Mouse (Mus musculus): ENCODE data around the gene Ankrd44.

Gene Ankrd44

DNA sequence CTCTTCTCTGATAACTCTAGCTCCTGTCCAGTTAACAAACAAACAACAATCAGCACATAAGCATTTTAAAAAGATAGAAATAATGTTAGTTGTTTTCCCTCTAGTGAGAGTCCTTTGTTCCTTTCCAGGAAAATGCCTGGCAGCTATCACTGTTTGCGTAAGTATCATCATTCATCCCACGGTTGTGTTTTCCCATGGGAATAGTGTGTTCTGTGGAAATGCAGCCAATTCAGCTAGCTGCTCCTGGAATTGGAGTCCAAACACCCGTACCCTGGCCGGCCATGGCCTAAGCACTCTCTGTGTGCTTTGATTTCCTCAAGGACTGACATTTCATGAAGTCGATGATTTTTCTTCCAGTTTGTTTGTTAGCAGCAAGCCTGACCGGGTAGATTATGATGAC is 311.2 kb downstream of the Ankrd44 start:
- DNase-seq (ENCODE audit: low spot score) = no peak

GRCm38 (mm10) chr1:54612344-54612743 is 313.8 kb downstream of the Ankrd44 start:
- DNase-seq (ENCODE audit: low spot score) = no peak

GRCm38 (mm10) chr1:54611891-54612290 is 314.3 kb downstream of the Ankrd44 start:
- no peak for DNase-seq (ENCODE audit: low spot score)

GRCm38 (mm10) chr1:54606936-54607335 is 319.3 kb downstream of the Ankrd44 start:
- no peak for DNase-seq (ENCODE audit: low spot score)

DNA sequence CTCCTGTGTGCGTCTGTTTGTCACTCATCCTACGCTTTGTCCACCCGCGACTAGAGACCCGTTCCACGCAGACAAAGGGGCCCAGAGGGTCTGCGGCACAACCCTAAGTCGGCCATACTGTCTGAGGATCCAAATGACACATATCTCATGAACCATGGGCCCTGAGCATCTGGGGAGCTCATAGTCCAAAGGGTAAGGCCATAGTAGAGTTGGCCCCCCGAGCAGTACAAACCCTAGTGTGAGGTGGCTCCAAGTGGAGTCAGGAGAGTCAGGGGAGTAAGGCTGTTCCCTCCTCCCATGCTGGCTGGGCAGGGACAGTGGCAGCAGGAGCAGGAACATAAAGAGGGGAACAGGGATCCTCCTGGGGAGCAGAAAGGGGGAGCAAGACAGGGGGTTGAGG is 324.5 kb downstream of the Ankrd44 start:
- no peak for DNase-seq (ENCODE audit: low spot score)

GRCm38 (mm10) chr1:54600275-54600674 is 325.9 kb downstream of the Ankrd44 start:
- no peak for DNase-seq (ENCODE audit: low spot score)

- no peak for DNase-seq (ENCODE audit: low spot score)
These were observed 328.5 kb downstream of the Ankrd44 start for GRCm38 (mm10) chr1:54597594-54598217.

DNA sequence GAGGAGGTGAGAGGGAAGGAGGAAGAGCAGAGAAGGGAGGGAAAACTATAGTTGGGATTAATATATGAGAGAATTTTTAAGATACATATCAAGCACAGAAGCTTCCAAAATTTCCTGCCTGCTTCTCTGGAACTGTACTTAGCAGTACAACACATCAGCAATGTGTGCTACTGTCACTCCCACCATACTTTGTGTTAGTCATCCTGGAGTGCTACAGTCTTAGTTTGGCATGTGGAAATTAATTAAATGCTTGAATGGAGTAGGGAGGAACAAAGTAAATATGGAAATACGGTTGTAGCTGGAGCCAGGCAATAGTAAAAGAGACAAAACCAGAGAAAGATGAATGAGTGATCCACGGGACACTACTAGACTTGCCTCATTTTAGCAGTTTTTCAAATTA is 330.0 kb downstream of the Ankrd44 start:
- DNase-seq (ENCODE audit: low spot score) = no peak
